Comparison of ENCODE assay signal across 19 mouse cellular contexts in the genomic region with DNA sequence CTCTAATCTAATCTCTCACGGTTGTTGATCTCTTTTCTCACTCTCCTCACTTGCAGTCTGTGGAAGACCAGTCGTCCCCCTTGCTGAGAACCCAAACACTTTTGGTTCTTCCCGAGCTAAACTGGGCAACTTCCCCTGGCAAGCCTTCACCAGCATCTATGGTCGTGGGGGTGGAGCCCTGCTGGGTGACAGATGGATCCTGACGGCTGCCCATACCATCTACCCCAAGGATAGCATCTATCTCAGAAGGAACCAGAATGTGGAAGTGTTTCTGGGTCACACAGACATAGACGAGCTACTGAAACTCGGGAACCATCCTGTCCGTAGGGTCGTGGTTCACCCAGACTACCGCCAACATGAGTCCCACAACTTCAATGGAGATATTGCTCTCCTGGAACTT. TPM values are rescaled to one million over a fixed set of nuclear protein-coding genes. Genes with fewer than 3 reads are reported as not detected.
DNase-seq lines count a peak whose midpoint lies in the region; ATAC-seq and TF ChIP-seq lines count a peak whose summit lies in the region.
"Had no signal": no experiment of that assay in that cellular context is flagged by ENCODE, and none has a peak within 500 bp of the region (broad histone marks: within the 10 kb centered on the region; RNA-seq: fewer than 3 reads in every experiment).

No protein-coding gene starts in this region.

- no peaks in the 10 kb centered on the region for H3K27me3 ChIP-seq in lung, postnatal 0 days (replicated peaks; ENCODE audit: insufficient read depth, low read length)
- H3K27me3 ChIP-seq: CH12.LX; liver, embryonic 12.5 days; lung, embryonic 15.5 days; neural tube, embryonic 15.5 days had no signal

- no peak for TF ChIP-seq EP300 in lung, postnatal 0 days (IDR thresholded peaks at IDR 0.05)

- no peaks in the 10 kb centered on the region for H3K9me3 ChIP-seq in lung, postnatal 0 days (ENCODE audit: low read length)
- H3K9me3 ChIP-seq: hindbrain, embryonic 10.5 days; limb, embryonic 10.5 days; liver, embryonic 12.5 days; lung, embryonic 15.5 days; neural tube, embryonic 15.5 days had no signal

- no peaks in the 10 kb centered on the region for H3K36me3 ChIP-seq in lung, postnatal 0 days (ENCODE audit: insufficient read depth, low read length)
- H3K36me3 ChIP-seq: hindbrain, embryonic 10.5 days; limb, embryonic 10.5 days; liver, embryonic 12.5 days; lung, embryonic 15.5 days; neural tube, embryonic 15.5 days had no signal

- H3K27ac ChIP-seq in lung, postnatal 0 days (ENCODE audit: low read length): no peak overlapping the region
- H3K27ac ChIP-seq: hindbrain, embryonic 10.5 days; limb, embryonic 10.5 days; liver, embryonic 12.5 days; lung, embryonic 15.5 days; neural tube, embryonic 15.5 days had no signal

- no peak overlapping the region for H3K4me2 ChIP-seq in lung, postnatal 0 days (replicated peaks; ENCODE audit: low read depth, low read length)
- H3K4me2 ChIP-seq: liver, embryonic 12.5 days; lung, embryonic 15.5 days; neural tube, embryonic 15.5 days had no signal

- TF ChIP-seq CTCF in lung, postnatal 0 days (IDR thresholded peaks at IDR 0.05): no peak

- H3K4me3 ChIP-seq in lung, postnatal 0 days (ENCODE audit: low read depth, low read length): no peak overlapping the region
- H3K4me3 ChIP-seq: hindbrain, embryonic 10.5 days; limb, embryonic 10.5 days; liver, embryonic 12.5 days; lung, embryonic 15.5 days; myocyte; neural tube, embryonic 15.5 days had no signal

- WGBS in lung, postnatal 0 days: 68% methylated on average over 10 of the region's 10 CpGs

- no peaks in the 10 kb centered on the region for H3K4me1 ChIP-seq in lung, postnatal 0 days (ENCODE audit: insufficient read depth, low read depth, low read length)
- H3K4me1 ChIP-seq: hindbrain, embryonic 10.5 days; limb, embryonic 10.5 days; liver, embryonic 12.5 days; lung, embryonic 15.5 days; neural tube, embryonic 15.5 days had no signal

- DNase-seq in frontal cortex, postnatal 25 days (ENCODE audit: low spot score in 2 of 2): no peak
- peak; percentile 28 for DNase-seq in right cerebral cortex, postnatal 14 days
- no peak for DNase-seq in right cerebral cortex, postnatal 4 days
- DNase-seq in cerebellum, postnatal 36 days: peak; percentile 72
- DNase-seq in lung, postnatal 0 days (ENCODE audit: low spot score): no peak
- DNase-seq in adrenal gland, postnatal 4 days (ENCODE audit: low spot score in 2 of 2): no peak
- DNase-seq: adrenal gland, adult 2 months; kidney, adult 2 months; kidney, postnatal 14 days; midbrain, embryonic 14.5 days had no signal

- ATAC-seq in frontal cortex, adult (ENCODE audit: low TSS enrichment): peak; percentile 80
- no peak for ATAC-seq in lung, postnatal 0 days
- ATAC-seq: liver, embryonic 12.5 days had no signal

- H3K9ac ChIP-seq in lung, postnatal 0 days (replicated peaks; ENCODE audit: low read depth): no peak overlapping the region
- H3K9ac ChIP-seq: liver, embryonic 12.5 days; lung, embryonic 15.5 days; neural tube, embryonic 15.5 days had no signal

RNA-seq across cellular contexts. Expression of a gene that starts 3.9 kb away (rescaled TPM):
- 23.2 and 24.7 TPM in 2 replicates for polyA plus RNA-seq in lung, postnatal 0 days (2015; fragmentation: Nextera tagmentation; extraction: Ambion mirVana)
- 10 to 100 TPM; 36.8 to 48.1 TPM for total RNA-seq in adrenal gland, postnatal 4 days (2021)

RNA-seq across cellular contexts. Expression of a gene that starts 15.4 kb away (rescaled TPM):
- 1.5 and 2.2 TPM in 2 replicates for polyA plus RNA-seq in lung, postnatal 0 days (2015; fragmentation: Nextera tagmentation; extraction: Ambion mirVana)
- total RNA-seq in adrenal gland, postnatal 4 days (2021): 10 to 100 TPM; 13.2 to 19.9 TPM

RNA-seq across cellular contexts. Expression of a gene that starts 33.9 kb away (rescaled TPM):
- 18.7 and 18.8 TPM in 2 replicates for polyA plus RNA-seq in lung, postnatal 0 days (2015; fragmentation: Nextera tagmentation; extraction: Ambion mirVana)
- 10 to 100 TPM; 48.1 to 66.6 TPM for total RNA-seq in adrenal gland, postnatal 4 days (2021)
- polyA plus RNA-seq: forebrain, embryonic 11.5 days had no signal

RNA-seq across cellular contexts. Expression of a gene that starts 43.7 kb away (rescaled TPM):
- polyA plus RNA-seq in lung, postnatal 0 days (2015; fragmentation: Nextera tagmentation; extraction: Ambion mirVana): 0.31 and 0.88 TPM in 2 replicates
- 10 to 100 TPM; 33.9 to 35.3 TPM for total RNA-seq in adrenal gland, postnatal 4 days (2021)

Comparison
In these comparisons a context has a peak if more than half of its experiments do, and no peak if none do; other contexts are left out.
1. DNase-seq: peak in right cerebral cortex, postnatal 14 days (single experiment) and cerebellum, postnatal 36 days (2 of 2); none in frontal cortex, postnatal 25 days (0 of 2), right cerebral cortex, postnatal 4 days (single experiment), lung, postnatal 0 days (single experiment) and adrenal gland, postnatal 4 days (0 of 2).